Mouse (Mus musculus) erythroid progenitor cell, adult 5-6 weeks (primary cell): ENCODE measurements around the gene Pacsin3. TPM values are rescaled to one million over a fixed set of nuclear protein-coding genes. Genes with fewer than 3 reads are reported as not detected.

Experiments
- ATAC-seq: replicated peaks from 2 replicates; pipeline ENCODE4 v1.8.0; 2016; ENCODE audit warnings: moderate number of reproducible peaks, mild to moderate bottlenecking, moderate TSS enrichment, inconsistent platforms; ENCODE audit not compliant: poor library complexity, low FRiP score, severe bottlenecking
- total RNA-seq, 2 experiments: library from RNA; stranded (forward) in 1 of 2; stranded (reverse) in 1 of 2; fragments of 150-400 nt in 1 of 2; fragments of 186-747, 209-891 nt in 1 of 2; gene quantifications; 2 replicates each; pipeline versions ENCODE4 v1.2.3 to v1.2.4; 2015 to 2017; ENCODE audit warnings: low replicate concordance in 2 of 2

Pacsin3 gene
- total RNA-seq, 2 experiments from 2014 or later: not detected

DNA sequence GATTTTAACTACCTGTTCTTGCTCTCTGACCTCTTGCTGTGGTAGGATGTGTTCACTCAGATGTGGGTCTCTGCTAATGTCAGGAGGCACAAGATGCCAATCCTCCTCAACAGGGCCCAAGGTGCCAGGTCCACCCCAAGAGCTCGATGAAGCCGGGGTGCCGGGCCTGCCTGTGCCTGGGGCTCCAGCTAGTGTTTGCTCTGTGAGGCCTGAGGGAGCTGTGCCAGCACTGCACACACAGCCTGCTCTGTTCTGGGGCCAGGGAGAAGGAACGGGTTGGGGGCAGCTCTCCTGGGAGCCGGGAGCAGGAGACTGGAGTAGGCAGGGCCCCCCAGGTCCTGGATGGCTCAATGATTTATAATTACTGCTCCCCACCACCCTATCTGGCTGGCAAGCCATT, 2.3 kb downstream of the Pacsin3 start:
- no peak for ATAC-seq

GRCm38 (mm10) chr2:91258830-91259229, 3.1 kb downstream of the Pacsin3 start:
- no peak for ATAC-seq

DNA sequence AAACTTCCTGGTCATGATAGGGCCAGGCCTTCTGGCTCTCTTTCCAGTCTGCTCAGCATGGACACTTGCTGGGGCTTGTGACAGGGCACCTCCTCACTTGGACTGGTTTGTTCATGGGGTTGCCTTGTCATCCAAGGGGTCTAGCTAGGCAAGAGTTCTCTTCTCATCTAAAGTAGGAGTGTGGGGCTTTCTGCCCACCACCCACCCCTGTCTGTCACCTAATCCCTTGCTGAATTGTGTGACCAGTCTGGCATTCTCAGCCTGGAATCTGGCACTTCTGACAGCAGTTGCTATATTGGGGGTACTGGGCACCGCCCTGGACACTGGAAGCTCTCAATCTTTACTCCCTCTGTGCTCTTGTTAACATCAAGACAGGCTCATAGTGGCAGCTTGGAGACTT, 3.7 kb downstream of the Pacsin3 start:
- ATAC-seq: no peak

GRCm38 (mm10) chr2:91263692-91264660, 8.2 kb downstream of the Pacsin3 start:
- no peak for ATAC-seq

GRCm38 (mm10) chr2:91264711-91265681, 9.2 kb downstream of the Pacsin3 start, which contains the start of gene Arfgap2:
Gene Arfgap2, plus strand, starts transcription at chr2:91264974.
- ATAC-seq: peak; percentile 95

- no peak for ATAC-seq
These were observed 12.3 kb downstream of the Pacsin3 start for GRCm38 (mm10) chr2:91268042-91268441.

DNA sequence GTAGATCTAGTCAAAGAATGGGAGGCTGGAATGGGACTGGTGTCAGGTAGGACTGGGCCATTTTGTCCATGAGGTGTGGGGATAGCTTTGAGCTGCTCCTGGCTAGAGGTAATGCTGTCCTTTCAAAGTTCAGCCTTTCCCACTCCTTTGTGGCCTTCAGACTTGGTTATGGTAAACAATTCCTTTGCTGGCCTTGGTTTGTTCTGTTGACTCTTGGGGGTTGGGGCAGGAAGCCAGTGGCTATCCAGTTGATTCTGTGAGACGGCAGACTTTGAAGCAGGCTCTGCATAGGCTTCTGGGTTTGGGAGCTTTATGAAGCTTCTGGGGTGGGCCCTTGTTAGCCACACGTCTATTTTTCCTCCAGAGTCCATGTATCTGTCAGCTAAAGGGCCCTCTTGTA, 13.0 kb downstream of the Pacsin3 start:
- no peak for ATAC-seq

DNA sequence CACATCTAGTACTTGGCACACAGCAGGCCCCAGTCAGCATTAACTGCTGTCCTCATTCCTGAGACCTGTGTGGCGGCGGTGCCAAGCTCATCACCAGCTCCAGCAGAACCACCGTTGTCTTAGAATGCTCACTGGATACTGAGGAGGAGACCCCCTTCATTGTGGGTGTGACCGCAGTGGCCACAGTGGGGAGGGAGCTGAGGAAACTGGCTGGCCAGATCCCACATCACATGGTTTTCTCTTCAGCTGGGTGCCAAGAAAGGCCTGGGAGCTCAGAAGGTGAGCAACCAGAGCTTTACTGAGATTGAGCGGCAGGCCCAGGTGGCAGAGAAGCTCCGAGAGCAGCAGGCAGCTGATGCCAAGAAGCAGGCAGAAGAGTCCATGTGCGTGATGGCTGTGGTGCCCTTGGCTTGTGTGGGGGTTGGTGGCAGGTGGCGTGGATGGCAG, 14.0 kb downstream of the Pacsin3 start:
- ATAC-seq: no peak

DNA sequence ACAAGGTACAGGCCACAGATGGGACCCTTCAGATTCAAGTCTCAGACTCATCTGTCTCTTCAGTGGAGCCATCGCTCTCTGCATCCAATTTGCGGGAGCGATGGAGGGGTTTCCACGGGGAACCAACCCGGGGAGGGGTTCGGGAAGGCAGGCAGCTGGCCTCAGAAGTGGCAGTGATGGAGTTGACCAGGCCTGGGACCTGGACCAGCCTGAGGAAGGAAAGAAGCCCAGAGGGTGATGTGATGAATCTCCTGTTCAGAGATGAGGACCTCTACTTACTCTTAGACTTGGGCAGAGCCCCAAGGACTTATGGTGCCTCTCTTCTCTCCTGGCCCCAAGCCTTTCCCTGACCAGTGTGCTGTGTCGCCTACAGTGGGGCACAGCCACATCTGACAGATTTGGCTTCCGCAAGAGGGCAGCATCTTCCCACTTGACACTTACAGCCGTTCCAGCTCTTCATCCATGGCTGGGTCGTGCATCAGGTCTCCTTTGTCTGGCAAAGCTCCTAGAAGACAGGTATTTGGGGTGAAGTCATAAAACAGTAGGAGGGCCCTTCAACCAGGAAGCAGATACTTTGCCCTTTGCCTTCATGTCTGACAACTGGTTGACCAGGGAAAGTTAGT, 23.1 kb downstream of the Pacsin3 start:
- ATAC-seq: no peak

DNA sequence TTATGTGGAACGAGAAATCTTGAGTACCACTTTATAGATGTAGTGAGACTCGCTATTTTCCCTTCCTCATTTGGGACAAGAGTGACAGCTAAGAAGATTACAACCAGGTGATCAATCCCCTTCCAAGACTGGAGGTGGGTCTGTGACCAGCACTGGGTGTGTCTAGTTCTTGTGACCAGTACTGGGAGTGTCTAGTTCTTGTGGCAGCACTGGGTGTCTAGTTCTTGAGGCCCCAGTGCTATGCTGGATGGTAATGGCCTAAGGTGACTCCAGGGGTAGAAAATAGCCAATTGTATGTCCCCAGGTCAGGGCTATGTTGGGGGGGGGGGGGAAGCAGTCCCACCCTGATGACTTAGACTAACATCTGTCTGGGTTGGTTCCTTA, 23.6 kb downstream of the Pacsin3 start:
- ATAC-seq: no peak

- no peak for ATAC-seq
These were observed 25.6 kb downstream of the Pacsin3 start for GRCm38 (mm10) chr2:91281366-91281765.

DNA sequence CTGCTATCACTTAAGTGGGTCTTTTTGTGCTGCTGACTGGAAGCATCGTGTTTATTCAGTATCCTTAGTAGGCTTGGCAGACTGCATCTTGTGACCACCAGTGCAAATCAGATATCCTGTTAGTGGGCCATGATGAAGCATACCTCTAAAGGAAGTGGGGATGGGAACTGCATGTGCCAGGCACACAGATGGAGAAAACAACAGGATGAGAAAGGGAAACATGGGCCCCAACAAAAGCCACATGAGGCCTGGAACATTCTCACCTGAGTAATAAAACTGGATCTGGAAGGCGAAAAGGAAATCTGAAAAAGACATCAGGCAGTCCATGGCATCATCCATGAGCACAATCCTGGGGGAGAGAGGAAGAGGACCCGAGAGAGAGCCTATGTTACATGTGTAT, 28.2 kb downstream of the Pacsin3 start:
- ATAC-seq: no peak

DNA sequence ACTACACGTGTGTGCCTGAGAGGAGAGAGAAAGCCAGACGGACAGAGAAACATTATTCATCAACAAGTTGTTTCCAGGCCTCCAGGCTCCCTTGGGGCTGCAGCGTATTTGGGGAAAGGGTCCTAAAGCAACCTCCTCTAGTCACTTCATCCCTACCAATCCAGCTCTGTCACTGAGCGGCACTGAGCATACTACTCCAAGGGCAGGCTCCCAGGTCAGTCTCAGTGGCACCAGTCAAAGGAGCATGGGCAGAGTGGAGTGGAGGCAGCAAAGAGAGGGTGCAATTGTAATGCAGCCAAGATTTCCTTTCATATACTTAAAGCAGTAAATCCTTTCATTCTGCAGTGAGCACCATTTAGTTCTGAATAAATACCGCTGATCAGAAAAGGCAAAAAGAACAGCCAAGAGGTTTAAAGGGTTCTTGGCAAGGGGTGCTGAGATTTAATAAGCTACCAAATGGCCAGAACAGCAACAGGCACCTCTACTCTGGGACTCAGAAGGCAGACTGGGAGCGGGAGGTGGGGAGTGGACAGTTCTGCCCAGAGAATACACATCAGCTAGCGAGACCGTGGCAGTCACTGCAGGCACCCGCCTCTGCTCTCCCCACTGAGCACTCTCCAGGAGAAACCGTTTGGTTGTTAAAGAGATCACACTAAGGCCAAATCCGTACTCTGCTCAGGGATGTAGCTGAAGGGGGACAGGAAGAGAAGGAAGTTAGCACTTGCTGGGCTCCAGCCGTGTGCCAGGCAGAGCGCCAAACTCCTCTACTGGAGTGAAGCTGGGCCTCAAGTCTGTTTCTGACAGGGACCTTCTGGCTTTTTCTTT, 28.8 kb downstream of the Pacsin3 start:
- ATAC-seq: no peak

DNA sequence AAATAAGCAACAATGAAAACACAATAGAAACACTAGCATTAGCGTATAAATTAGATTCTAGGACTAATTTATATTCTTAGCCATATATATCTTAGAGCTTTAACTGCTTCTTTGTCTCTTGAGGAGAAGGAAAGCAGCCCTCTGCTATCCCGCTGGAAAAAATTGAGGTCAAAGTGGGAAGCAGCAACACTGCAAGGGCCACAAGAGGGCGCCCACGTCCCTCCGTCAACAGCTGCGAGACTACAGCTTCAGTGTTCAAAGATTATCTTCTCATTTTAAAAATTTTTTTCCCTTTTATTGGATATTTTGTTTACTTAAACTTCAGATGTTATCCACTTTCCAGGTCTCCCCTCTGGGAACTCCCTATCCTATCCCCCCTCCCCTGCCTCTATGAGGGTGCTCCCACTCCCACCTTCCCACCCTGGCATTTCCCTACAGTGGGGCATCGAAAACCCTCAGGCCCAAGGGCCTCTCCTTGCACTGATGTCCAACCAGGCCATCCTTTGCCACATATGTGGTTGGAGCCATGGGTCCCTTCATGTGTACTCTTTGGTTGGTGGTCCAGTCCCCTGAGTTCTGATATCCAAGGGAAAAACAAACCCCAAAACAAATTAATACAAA, 30.2 kb downstream of the Pacsin3 start:
- ATAC-seq: peak; percentile 64

GRCm38 (mm10) chr2:91287563-91287962, 31.8 kb downstream of the Pacsin3 start:
- ATAC-seq: no peak

- ATAC-seq: no peak
These were observed 35.6 kb downstream of the Pacsin3 start for GRCm38 (mm10) chr2:91291197-91292007.

- ATAC-seq: no peak
These were observed 38.5 kb downstream of the Pacsin3 start for GRCm38 (mm10) chr2:91294226-91294625.

DNA sequence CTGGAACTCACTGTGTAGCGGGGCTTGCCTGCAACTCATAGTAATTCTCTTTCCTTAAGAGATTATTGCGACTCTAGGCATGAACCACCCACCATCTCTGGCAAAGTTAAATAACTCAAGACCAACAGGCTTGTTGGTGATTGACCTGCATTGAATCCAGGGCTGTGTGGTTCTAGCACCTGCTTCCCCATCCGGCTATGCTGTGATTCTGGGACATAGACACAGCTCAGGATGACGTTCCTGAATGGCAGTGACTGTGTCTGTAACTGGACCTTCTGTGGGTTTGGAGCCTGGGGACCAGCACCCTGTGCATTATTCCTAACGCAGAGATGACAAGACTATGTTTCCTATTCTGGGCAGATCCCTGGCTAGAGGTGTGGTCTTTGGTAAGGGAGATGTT, 40.1 kb downstream of the Pacsin3 start:
- no peak for ATAC-seq
